Mouse (Mus musculus) inflammation-experienced regulatory T-cells, adult 6 months (primary cell): ENCODE measurements at regions not wholly inside any gene's neighbourhood (a gene's known extent, or its start where the extent isn't known, plus 50 kb on each side); places are given as distances from the start of the nearest gene placed in this dataset.

Experiments
- ATAC-seq: one replicate; pipeline ENCODE4 v1.8.0; 2017

DNA sequence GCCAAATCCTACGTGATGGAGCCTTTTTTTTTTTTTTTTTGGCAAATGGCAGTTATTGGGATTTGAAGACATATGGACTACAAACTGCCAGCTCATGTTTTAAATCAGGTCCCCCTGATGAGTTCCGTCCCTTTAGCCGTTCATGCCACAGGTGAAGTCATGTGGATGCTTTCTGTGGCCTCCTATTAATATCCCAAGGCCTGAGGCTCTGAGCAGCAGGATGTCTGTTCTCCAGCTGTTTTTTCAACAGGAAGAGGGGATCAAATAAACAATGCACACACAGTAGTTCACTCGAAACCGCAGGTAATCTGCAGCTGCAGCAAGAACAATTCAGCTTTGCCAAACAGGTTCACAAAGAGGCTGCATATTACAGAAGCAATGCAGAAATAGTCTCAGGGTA is 112.1 kb downstream of the Dusp6 start:
- ATAC-seq: no peak

DNA sequence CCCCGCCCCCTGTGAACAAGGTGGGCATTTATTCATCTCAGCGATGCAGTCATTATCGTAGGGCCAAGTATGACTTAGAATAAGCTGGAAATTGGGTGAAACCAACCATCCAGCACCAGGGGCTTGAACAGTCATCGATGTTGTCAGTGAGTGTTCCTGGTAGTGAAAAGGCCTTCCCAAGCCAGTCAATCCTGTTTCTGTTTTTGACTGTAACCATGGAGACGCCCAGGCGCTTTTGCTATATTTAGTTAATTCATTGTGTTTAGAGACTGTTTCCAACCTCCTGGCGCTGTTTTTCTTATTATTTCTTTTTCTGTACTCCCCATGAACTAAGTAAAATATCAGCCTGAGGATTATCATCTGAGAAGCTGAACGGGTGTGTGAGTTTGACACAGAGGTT is 113.4 kb downstream of the Dusp6 start:
- ATAC-seq: no peak

DNA sequence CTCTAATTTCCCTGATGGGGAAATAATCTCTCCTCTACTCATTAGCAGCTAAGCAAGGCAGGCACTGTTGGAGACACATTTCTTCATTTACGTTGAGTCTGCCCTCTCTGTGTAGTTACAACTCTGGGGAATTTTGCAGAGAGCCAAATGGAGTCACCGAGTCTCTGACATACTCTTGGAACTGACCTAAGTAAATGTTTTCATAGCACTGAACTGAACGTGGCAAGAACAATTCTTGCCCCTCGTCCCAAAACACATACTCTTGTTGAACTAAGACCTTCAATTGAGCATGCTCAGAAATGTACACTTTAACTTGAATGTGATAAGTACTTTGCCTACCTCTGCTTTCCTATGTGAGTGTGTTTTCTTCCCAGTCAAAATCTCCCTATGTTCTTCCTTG is 114.5 kb downstream of the Dusp6 start:
- ATAC-seq: no peak

DNA sequence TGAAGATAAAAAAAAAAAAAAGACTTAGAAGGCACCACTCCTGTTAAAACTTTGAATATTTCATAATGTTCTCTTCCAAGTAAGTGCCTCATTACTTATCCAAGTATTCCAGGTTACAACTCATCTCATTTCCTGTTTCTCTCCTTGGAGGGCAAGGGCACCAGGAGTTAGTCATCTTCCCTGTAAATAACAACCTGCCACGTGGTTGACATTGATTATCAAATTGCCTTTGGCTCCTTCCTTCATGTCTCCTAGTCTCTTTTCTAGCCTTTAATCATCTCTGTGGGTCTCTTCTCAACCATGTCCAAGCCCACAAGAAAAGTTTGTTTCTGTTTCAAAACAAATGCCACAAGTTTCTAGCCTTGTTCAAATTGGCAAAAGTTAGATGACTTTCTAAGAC is 116.1 kb downstream of the Dusp6 start:
- no peak for ATAC-seq

DNA sequence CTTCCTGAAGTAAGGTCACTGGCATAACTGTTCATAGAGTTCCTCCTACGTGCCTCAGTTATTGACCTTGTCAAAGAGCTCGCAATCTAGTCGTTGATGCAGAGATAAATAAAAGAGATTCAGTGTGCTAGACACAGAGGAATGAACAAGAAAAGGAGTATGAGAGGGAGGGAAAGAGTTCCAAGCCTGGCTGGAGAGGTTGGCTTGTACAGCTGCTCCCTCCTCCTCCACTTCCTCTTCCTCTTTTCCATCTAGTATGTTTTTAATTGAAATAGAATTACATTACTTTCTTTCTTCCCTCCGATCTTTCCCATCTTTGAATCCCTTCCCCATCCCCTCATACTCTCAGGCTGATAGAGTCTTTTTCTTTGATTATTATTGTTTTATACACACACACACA is 117.1 kb downstream of the Dusp6 start:
- no peak for ATAC-seq

DNA sequence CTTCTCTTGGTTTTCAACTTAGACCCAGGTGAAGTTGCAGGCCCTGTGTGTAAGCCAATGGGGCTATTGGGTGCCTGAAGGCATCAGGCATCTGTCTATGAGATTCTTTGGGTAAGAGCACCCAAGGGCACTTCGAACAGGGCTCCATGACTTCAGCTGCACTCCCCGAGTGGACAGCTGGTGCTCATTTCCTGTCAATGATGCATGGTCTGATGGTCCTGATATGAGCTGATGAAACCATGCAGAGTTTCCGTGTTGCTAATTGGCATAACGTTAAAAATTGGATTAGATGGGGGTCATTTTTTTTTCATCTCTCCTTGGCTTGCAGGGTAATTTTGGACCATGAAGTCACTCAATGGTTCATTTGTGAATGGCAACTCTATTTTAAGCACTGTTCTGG is 120.0 kb downstream of the Dusp6 start:
- ATAC-seq: no peak

DNA sequence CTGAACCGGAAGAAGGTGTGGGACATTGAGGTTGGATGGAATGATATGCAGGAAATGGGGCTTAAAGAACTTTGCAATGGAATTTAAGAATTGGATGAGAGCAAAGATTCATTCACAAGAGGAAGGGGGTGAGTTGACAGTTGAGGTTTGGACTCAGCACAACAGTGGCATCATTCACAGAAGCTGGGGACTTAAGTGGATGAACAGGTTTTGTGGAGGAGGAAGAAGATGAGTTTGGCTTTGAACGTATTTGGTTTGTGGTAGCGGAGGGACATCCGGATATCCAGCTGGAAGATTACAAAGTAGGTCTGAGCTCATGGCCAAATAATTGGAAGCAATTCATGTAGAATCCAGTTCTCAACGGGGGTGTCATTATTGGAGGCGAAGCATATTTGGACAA is 121.3 kb downstream of the Dusp6 start:
- no peak for ATAC-seq

DNA sequence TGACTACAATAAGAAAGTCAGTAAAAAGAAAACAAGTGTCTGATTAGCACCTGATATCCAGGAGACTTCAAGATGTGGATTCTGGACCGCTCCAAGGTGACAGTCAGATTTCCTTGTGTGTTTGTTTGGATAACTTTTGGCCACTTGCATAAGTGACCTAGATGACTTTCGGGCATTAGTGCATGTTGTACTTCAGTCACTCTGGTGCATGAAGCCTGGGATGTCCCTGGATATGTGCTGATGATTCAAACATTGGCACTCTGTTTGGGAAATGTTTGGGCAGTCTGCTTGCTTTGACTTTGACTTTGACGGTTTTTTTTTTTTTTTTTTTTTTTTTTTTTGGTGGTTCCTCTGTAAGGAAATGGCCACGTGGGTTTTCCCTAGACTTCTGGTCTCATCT is 121.8 kb downstream of the Dusp6 start:
- no peak for ATAC-seq

DNA sequence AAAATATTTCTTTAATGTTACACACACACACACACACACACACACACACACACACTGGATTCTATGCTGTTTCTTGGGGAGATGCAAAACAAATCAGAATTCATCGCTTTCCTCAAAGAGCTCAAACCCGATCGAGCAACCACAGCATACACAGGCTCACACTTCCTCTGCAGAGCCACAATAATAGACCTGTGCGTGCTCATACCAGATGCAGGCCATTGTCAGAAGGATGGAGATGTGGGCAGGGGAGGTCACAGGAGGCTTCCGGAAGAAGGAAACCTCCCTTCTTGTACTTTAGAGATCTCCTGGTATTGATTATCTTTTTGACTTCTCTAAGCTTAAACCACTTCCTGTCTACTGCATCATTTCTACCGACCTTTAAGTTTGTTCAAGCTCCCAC is 122.8 kb downstream of the Dusp6 start:
- peak; percentile 98 for ATAC-seq

DNA sequence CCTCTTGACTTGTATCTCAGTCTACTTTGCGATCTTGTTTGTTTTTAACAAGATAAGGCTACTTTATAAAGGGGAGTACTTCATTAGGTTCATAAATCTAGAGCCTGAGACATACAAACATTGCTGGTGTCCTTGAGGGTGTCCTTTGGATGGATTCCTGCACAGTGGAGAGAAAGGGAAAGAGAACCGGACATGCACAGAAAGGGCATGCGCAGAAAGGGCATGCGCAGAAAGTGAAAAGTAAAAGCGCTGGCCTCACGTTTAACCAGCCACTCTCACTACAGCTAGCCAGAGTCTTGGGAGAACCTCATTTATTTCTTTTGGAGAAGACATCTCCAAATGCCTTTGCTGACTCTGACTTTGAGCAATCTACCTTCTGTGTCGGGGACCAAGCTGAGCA is 125.5 kb downstream of the Dusp6 start:
- no peak for ATAC-seq

DNA sequence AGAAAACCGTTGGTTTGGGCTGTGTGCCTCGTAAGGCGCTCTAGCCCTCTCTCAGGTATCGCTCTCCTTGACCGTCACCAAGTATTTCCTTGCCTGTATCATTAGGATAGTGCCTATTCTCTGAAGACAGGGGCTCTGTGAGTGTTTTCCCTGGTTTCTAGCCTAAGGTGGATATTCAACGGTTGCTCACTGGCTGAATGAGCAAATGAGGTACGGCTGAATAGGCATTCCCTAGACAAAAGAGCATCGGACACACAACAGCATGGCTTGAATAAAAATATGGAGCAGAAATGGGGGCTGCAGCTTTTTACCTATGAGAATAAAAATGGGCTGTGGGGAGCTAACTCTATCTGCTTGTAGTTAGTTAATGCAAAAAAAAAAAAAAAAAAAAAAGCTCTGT is 126.0 kb downstream of the Dusp6 start:
- ATAC-seq: no peak

DNA sequence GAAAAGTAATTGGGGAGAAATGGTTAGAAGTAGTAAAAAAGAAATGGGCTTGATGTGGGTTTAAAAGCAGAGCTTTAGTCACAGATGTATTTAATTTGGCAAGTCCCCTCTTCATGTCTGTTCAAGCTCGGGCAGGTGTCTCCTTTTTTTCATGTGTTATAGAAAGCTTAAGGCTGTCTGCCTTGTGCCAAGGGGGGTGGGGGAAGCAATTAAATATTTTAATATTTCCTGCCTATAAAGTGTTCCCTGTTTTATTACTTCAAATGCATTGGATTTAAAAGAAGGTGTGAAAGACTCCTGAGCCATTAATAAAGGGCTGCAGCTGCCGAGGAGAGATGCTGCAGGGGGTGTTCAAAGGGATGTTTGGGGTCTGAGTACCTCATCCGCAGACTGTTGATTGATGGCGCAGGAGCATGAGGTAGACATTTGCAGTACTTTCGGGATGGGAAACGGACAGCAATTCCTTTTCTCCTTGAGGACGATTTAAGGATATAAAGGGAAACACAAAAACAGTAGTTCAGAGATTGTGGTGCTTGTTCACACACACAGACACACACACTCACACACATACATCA is 127.7 kb downstream of the Dusp6 start:
- no peak for ATAC-seq

DNA sequence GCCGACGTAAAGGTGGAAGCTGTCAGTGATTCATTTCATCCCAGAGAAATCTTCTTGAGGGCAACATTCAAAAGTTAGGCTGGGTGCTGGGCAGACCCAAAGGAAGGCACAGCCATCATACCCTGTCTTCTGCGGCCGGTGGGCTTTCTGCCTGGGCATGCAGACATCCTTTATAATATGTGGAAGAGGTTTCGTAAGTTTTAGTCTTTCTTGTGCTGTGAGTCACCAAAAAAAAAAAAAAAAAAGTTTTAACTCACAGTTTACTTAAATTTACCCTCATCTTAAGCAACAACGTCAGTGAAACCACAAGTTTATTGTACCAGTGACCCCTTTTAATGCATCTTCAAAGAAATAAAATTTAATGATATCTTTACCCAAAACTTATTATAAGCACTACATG is 128.7 kb downstream of the Dusp6 start:
- no peak for ATAC-seq

DNA sequence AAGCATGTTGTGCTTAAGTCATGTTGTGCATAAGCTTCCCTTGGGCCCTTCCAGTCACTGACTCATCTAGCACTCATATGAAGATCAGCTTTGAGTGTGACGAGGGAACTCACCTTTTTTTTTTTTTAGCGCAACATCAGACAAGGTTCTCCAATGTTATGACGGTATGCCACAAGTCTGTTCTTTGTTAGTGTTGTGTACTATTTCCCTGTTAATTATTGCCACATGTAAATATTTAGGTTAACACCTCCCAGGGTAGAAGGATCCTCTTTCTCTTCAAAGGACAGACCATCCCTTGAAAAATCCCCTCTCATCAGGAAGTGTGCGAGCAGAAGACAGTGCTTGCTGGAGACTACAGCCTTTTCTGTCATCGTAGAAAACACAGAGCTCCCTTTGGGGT is 129.9 kb downstream of the Dusp6 start:
- ATAC-seq: peak; percentile 61

DNA sequence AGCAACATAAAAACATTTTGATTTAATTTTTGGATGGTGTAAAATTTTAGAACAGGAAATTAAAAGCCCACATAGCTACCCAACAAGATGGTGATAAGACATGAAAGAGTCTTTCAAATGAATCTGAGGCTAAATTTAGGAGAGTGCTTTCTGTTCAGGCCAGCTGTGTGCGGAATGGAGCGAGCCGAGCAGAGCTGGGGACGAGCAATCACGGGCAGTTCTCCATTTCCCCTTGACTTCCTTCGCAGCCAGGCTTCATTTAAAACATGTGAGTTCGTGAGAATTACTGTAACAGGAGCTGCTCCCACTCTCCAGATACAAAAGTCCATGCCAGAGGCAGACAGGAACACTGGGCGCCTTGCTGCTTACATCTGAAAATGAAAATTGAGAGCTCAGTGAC is 130.5 kb downstream of the Dusp6 start:
- peak; percentile 59 for ATAC-seq

DNA sequence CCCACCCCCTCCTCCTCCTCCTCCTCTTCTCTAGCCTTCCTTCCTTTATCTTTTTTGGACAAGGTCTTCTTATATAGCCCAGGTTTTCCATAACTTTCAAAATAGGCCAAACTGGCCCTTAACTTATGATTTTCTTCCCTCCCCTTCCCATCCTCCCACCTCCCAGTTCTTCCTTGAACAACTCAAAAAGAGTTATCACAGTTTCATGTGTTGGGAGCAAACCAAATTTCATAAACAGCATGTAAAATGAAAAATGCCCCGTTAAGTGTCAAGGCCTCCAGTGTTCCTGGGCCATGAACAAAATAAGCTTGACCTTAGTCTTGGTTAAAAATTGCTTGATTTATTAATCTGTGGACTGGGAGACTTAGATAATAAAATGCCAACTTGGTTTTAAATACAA is 132.4 kb downstream of the Dusp6 start:
- ATAC-seq: no peak

DNA sequence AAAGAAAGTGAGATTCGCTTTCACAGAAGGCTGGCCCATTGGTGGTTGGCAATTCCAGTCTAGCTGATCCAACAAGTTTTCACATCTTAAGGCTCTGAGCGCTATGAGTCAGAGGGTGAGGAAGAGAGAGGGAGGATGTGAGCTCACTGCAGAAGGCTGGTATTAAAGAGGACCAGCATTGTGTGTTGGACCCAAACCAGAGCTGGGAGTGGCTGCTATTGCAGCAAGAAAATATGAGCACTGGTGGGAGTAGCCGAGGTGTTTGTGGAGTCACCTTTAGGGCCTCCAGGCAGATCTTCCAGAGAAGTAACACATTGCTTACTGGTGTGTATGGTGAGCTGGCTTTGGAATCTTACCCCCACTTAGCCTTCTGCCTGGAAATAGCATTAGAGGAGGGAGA is 133.6 kb downstream of the Dusp6 start:
- ATAC-seq: no peak

DNA sequence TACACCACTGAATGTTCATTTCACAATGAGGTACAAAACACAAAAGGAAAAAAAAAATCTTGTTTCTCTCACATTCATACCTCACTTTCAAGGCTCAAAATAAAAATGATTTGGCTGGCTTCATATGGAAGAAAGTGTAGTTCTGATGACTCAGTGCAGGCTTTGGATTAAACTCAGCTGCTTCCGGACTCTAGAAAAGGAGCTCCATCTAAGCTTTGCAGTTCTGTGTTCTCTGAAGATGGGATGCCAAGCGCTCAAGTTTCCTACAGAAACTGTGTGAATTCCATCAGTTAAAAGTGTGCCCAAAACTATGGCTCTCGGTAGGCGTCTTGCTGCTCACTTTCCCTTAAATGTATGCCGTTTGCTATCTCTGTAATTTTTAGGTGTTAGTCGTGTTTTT is 137.0 kb downstream of the Dusp6 start:
- ATAC-seq: no peak

DNA sequence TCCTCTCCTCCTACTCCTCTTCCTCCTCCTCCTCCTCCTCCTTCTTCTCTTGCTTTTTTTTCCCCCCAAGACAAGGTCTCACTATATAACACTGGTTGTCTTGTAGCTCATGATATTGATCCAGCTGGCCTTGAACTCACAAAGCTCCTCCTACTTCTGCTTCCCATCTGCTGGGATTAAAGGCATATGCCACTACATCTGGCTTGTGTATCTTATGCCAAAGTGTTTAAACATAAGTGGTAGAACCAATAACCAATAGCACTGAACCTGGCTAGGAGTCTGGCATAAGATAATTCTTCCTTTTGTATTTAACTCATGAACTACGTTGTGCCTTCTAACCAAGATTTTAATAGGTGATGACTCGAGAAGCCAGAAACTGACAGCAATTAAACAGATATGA is 143.7 kb downstream of the Dusp6 start:
- no peak for ATAC-seq

DNA sequence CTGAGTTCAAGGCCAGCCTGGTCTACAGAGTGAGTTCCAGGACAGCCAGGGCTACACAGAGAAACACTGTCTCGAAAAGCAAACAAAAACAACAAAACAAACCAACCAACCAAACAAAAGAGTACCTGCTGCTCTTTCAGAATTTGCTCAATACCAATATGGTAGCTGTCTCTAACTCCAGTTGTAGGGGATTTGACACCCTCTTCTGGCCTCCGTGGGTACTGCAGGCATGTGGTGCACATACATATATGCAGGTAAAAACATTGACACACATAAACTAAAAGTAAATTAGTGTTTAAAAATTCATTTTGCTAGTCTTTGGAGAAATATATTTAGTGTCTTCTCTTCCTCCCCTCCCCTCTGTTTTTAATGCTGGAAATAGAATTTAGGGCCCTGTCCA is 145.8 kb downstream of the Dusp6 start:
- ATAC-seq: no peak

DNA sequence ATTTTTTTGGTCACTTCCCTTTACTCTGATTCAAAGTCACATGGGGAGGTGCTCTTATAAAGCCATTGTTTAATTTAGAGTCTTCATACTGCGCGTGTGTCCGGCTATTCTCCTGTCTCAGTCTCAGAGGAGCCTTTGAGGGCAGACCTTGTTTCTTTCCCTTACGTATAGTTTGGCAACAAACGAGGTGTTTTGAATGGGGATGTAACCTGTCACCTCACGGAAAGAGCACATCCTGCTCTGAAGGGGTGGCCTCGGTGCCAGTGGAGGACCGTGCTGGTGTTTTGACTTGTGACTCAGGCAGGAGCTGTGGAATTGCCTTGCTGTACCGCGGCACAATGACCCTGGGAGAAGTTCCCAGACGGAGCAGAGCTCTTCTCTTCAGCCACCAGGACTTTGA is 146.7 kb downstream of the Dusp6 start:
- no peak for ATAC-seq

DNA sequence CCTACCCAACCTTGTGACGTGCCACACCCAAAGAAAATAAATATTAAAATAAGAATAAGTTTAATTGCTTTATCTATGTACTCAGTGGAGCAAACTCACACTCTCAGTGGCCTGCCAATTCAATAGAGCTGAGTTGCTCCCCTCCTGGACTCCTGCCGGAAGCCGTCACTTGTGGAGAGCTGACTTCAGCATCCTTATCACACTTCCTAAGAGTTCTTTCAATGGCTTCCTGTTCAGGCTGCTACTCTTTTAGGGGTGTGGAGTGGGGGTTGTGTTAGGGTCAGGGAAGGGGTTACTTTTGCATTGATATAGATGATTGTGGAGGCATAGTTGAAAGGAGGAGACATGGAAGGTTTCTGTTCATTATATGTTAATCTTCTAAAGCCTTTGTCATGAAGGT is 147.7 kb downstream of the Dusp6 start:
- ATAC-seq: no peak

DNA sequence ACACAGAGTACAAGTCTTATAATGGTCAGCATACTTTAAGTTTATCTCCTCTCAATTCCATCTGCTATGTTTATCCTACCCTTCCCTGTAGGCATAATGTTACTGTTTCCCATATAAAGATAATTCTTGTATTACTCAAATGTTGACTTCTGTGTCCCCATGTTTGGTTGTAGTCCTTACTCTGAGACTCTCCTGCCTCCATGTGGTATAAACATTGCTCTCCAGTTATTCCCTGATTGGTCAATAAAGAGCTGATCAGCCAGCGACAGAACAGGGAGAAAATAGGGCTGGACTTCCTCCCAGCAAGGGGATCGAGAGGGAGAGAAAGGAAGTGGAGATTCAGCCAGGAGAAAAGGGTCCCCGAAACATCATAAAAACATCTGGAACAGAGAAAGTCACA is 150.4 kb downstream of the Dusp6 start:
- no peak for ATAC-seq

DNA sequence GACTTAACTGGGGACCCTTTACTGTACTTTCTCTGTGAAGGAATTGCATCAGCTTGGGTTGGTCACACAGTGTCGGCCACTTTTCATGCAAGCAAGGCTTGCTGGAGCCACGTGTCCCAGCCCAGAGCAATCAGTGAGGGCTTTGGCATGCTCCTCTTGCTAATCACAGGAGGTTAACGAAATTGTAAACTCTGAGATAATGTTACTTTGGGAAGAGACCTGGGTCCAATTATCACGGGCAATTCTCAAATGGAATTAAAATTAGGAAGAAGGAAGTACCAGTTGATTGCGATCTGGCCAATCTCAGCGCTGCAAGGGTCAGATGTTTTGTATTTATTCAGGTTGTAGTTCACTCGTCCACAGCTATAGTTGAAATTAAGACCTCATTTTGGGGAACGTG is 153.2 kb downstream of the Dusp6 start:
- no peak for ATAC-seq

DNA sequence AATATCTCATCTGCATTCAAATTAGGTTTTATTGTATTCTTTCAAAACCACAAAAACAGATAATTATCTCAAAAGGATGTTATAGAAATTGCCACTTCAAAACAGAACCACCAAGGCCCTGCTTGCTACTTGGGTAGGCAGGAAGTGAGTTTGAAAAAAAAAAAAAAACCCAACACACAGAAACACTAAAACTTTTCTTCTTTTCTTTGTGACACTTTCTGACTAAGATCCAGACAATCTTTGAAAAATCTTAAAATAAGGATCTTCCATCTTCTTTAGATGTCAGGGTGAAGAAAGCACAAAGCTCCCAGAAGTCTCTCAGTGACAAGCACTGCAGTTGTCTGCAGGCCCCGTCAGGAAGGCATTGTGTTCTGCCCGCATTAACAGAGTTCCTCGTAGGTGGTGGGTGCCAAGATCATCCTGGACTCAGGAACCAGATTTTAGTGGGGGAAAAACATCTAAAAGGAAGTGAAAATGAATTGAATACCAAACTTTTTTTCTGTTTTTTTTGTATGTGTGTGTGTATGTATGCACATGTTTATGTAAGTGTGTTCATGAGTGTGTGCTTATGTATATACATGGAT is 154.0 kb downstream of the Dusp6 start:
- ATAC-seq: peak; percentile 95

DNA sequence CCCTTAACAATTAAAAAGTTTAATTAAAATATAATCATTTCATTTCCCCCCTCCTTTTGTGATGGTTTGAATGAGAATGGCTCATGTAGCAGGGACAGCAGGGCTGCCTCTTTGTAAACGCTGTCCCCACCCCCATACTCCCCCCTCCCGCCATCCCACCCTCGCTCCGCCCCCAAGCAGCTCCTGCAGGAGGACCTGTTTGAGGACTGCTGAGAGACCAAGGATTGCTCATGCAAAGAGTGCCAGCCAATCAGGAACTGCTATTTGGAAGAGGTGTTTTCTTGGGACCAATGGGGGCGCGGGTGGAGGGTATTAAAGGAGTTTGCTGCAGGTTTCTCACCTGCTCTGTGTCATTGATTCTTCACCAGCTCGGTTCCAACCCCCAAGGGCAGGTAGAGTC is 154.6 kb downstream of the Dusp6 start:
- ATAC-seq: no peak
